In the genomic region with DNA sequence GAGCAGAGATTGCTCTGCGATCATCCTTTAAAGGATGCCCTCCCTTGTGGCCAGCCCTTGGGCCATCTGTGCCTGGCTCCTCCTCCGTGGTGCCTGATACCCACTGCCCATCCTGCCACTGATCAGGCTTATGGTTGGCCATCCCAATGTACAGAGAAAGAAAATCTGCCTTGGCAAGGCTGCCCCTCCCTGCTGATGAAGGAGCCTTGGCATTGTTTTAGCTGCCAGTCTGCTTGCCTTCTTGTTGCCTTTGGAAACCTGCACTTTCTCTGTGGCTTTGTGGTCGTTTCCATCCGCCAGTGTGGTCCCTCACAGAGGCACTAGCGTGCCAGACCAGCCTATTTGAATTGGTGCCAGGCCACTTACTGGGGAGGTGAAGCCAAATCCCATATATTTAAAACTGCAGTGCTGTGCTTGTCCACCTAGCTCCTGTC, we compare ENCODE assay signal across 7 mouse cellular contexts.
A peak's percentile ranks its signal among the peaks of the same experiment; 100 is the strongest.
DNase-seq lines count a peak whose midpoint lies in the region; ATAC-seq and TF ChIP-seq lines count a peak whose summit lies in the region.

No protein-coding gene starts in this region.

- H3K9ac ChIP-seq in midbrain, embryonic 13.5 days (replicated peaks): no peak overlapping the region
- no peak overlapping the region for H3K9ac ChIP-seq in forebrain, embryonic 15.5 days (replicated peaks)
- H3K9ac ChIP-seq in neural tube, embryonic 14.5 days (replicated peaks; ENCODE audit: low read depth, low read length): no peak overlapping the region

- no peaks in the 10 kb centered on the region for H3K9me3 ChIP-seq in midbrain, embryonic 13.5 days
- no peaks in the 10 kb centered on the region for H3K9me3 ChIP-seq in midbrain, embryonic 10.5 days (replicated peaks)
- H3K9me3 ChIP-seq in forebrain, embryonic 15.5 days: no peaks in the 10 kb centered on the region
- H3K9me3 ChIP-seq in neural tube, embryonic 14.5 days (ENCODE audit: control insufficient read depth, low read length): no peaks in the 10 kb centered on the region

- no peak for TF ChIP-seq POLR2A in thymus, adult 2 months (IDR thresholded peaks at IDR 0.05; ENCODE audit: control insufficient read depth, extremely low read depth, insufficient read depth, low read length, poor library complexity)

- WGBS in midbrain, embryonic 13.5 days: 61% methylated on average over 5 of the region's 5 CpGs
- 69% methylated on average over 5 of the region's 5 CpGs for WGBS in midbrain, embryonic 10.5 days
- WGBS in forebrain, embryonic 15.5 days: 22% methylated on average over 5 of the region's 5 CpGs
- WGBS in neural tube, embryonic 14.5 days: 35% methylated on average over 5 of the region's 5 CpGs
- WGBS in thymus, adult 2 months: 33% methylated on average over 5 of the region's 5 CpGs

- DNase-seq in midbrain, embryonic 10.5 days (ENCODE audit: low spot score): no peak
- DNase-seq in cerebellum, adult 9-10 months: peak; percentile 73
- no peak for DNase-seq in layer of hippocampus, postnatal 14 days (ENCODE audit: low spot score in 2 of 2)
- no peak for DNase-seq in thymus, adult 2 months

- no peaks in the 10 kb centered on the region for H3K36me3 ChIP-seq in midbrain, embryonic 13.5 days
- no peaks in the 10 kb centered on the region for H3K36me3 ChIP-seq in midbrain, embryonic 10.5 days
- H3K36me3 ChIP-seq in forebrain, embryonic 15.5 days: no peaks in the 10 kb centered on the region
- H3K36me3 ChIP-seq in neural tube, embryonic 14.5 days (ENCODE audit: control insufficient read depth, insufficient read depth, low read length): no peaks in the 10 kb centered on the region
- no peaks in the 10 kb centered on the region for H3K36me3 ChIP-seq in thymus, adult 2 months (ENCODE audit: control insufficient read depth, insufficient read depth, low read length)

- peak; percentile 87 for ATAC-seq in midbrain, embryonic 13.5 days
- peak; percentile 78 for ATAC-seq in forebrain, embryonic 15.5 days (replicated peaks)
- ATAC-seq in neural tube, embryonic 14.5 days (ENCODE audit: low read depth): peak; percentile 84

- no peak for TF ChIP-seq CTCF in thymus, adult 2 months (IDR thresholded peaks at IDR 0.05; ENCODE audit: borderline replicate concordance, control insufficient read depth, extremely low read depth, insufficient read depth, low read length, poor library complexity)

- H3K4me3 ChIP-seq in midbrain, embryonic 13.5 days (replicated peaks): no peak overlapping the region
- H3K4me3 ChIP-seq in midbrain, embryonic 10.5 days: no peak overlapping the region
- no peak overlapping the region for H3K4me3 ChIP-seq in forebrain, embryonic 15.5 days
- H3K4me3 ChIP-seq in neural tube, embryonic 14.5 days (ENCODE audit: low read depth, low read length): no peak overlapping the region
- no peak overlapping the region for H3K4me3 ChIP-seq in thymus, adult 2 months (ENCODE audit: control insufficient read depth, insufficient read depth, low read length)

- no peak overlapping the region for H3K4me2 ChIP-seq in midbrain, embryonic 13.5 days (replicated peaks)
- H3K4me2 ChIP-seq in forebrain, embryonic 15.5 days (replicated peaks): no peak overlapping the region
- no peak overlapping the region for H3K4me2 ChIP-seq in neural tube, embryonic 14.5 days (ENCODE audit: low read depth, low read length)

- H3K27me3 ChIP-seq in midbrain, embryonic 13.5 days: no peaks in the 10 kb centered on the region
- H3K27me3 ChIP-seq in midbrain, embryonic 10.5 days (ENCODE audit: low read depth, poor library complexity, severe bottlenecking): no peaks in the 10 kb centered on the region
- H3K27me3 ChIP-seq in forebrain, embryonic 15.5 days: no peaks in the 10 kb centered on the region
- H3K27me3 ChIP-seq in neural tube, embryonic 14.5 days (ENCODE audit: control insufficient read depth, insufficient read depth, low read length): no peaks in the 10 kb centered on the region
- no peaks in the 10 kb centered on the region for H3K27me3 ChIP-seq in thymus, adult 2 months (ENCODE audit: control insufficient read depth, insufficient read depth, low read length)

- H3K27ac ChIP-seq in midbrain, embryonic 13.5 days: no peak overlapping the region
- H3K27ac ChIP-seq in midbrain, embryonic 10.5 days (replicated peaks): no peak overlapping the region
- H3K27ac ChIP-seq in forebrain, embryonic 15.5 days (replicated peaks): peak overlapping the region; percentile 55; the same call in 1 of the 2 replicates
- peak overlapping the region; percentile 52; the same call in 1 of the 2 replicates for H3K27ac ChIP-seq in neural tube, embryonic 14.5 days (ENCODE audit: low read depth, low read length)
- no peak overlapping the region for H3K27ac ChIP-seq in thymus, adult 2 months (ENCODE audit: control insufficient read depth, insufficient read depth, low read length)

- peaks cover 4% of the 10 kb centered on the region; the same call in 1 of the 2 replicates for H3K4me1 ChIP-seq in midbrain, embryonic 13.5 days (replicated peaks)
- H3K4me1 ChIP-seq in midbrain, embryonic 10.5 days: peaks cover 8% of the 10 kb centered on the region; the same call in 1 of the 2 replicates
- H3K4me1 ChIP-seq in forebrain, embryonic 15.5 days: peaks cover 16% of the 10 kb centered on the region
- H3K4me1 ChIP-seq in neural tube, embryonic 14.5 days (ENCODE audit: control insufficient read depth, insufficient read depth, low read length): 0 out of 2 replicates have a peak, but pooled peaks cover 3% of the 10 kb centered on the region
- H3K4me1 ChIP-seq in thymus, adult 2 months (replicated peaks; ENCODE audit: control insufficient read depth, insufficient read depth, low read length): no peaks in the 10 kb centered on the region

Comparison
In these comparisons a context has a peak if more than half of its experiments do, and no peak if none do; other contexts are left out.
1. H3K27ac ChIP-seq: peak in forebrain, embryonic 15.5 days (single experiment) and neural tube, embryonic 14.5 days (single experiment); none in midbrain, embryonic 13.5 days (single experiment), midbrain, embryonic 10.5 days (single experiment) and thymus, adult 2 months (single experiment).
2. Peak in every context shown above with its lines, with median percentiles within 50 percentile points of each other: ATAC-seq.